Mouse (Mus musculus): ENCODE data around the gene Tmc8. TPM values are rescaled to one million over a fixed set of nuclear protein-coding genes. Genes with fewer than 3 reads are reported as not detected.
"Not testable (repeated sequence)": the region's sequence is repeated elsewhere in the genome, so short reads cannot be mapped to it uniquely, and the experiment has no call there.

Tmc8 gene
- polyA plus RNA-seq, 1 experiment: 12.0 TPM

- WGBS: 45% methylated on average over 8 of the region's 8 CpGs
- DNase-seq: no peak
- TF ChIP-seq POLR2A (IDR thresholded peaks at IDR 0.05; ENCODE audit: borderline replicate concordance, extremely low read depth, low read depth, low read length): no peak
- TF ChIP-seq CTCF (IDR thresholded peaks at IDR 0.05; ENCODE audit: insufficient read depth, low read length): no peak
- H3K4me3 ChIP-seq (replicated peaks; ENCODE audit: extremely low read depth, low read depth, low read length): no peak overlapping the region
- H3K4me1 ChIP-seq (ENCODE audit: control insufficient read depth, insufficient read depth, low read length): peaks cover 33% of the 10 kb centered on the region
Measured at GRCm38 (mm10) chr11:117826916-117827315, 45.0 kb downstream of the Tmc8 start.

- no peak for DNase-seq
- WGBS: 31% methylated on average over 3 of the region's 3 CpGs
- TF ChIP-seq POLR2A (IDR thresholded peaks at IDR 0.05; ENCODE audit: borderline replicate concordance, extremely low read depth, low read depth, low read length) (no peak), CTCF (IDR thresholded peaks at IDR 0.05; ENCODE audit: insufficient read depth, low read length) (no peak)
- no peak overlapping the region for H3K4me3 ChIP-seq (replicated peaks; ENCODE audit: extremely low read depth, low read depth, low read length)
- peaks cover 33% of the 10 kb centered on the region for H3K4me1 ChIP-seq (ENCODE audit: control insufficient read depth, insufficient read depth, low read length)
Measured at GRCm38 (mm10) chr11:117827386-117827785, 45.5 kb downstream of the Tmc8 start.

GRCm38 (mm10) chr11:117828149-117828887 lies 46.4 kb downstream of the Tmc8 start:
- DNase-seq: no peak
- 34% methylated on average over 18 of the region's 18 CpGs for WGBS
- Histone ChIP-seq H3K4me3 (replicated peaks; ENCODE audit: extremely low read depth, low read depth, low read length) (no peak overlapping the region), H3K4me1 (ENCODE audit: control insufficient read depth, insufficient read depth, low read length) (peaks cover 24% of the 10 kb centered on the region)
- TF ChIP-seq POLR2A (IDR thresholded peaks at IDR 0.05; ENCODE audit: borderline replicate concordance, extremely low read depth, low read depth, low read length) (no peak), CTCF (IDR thresholded peaks at IDR 0.05; ENCODE audit: insufficient read depth, low read length) (no peak)

GRCm38 (mm10) chr11:117828888-117829604 lies 47.2 kb downstream of the Tmc8 start:
- 32% methylated on average over 9 of the region's 9 CpGs for WGBS
- DNase-seq: no peak

GRCm38 (mm10) chr11:117829671-117830215 lies 47.9 kb downstream of the Tmc8 start:
- no peak for DNase-seq
- WGBS: 29% methylated on average over 2 of the region's 2 CpGs
- TF ChIP-seq CTCF (IDR thresholded peaks at IDR 0.05; ENCODE audit: insufficient read depth, low read length) (no peak), POLR2A (IDR thresholded peaks at IDR 0.05; ENCODE audit: borderline replicate concordance, extremely low read depth, low read depth, low read length) (no peak)
- H3K4me1 ChIP-seq (ENCODE audit: control insufficient read depth, insufficient read depth, low read length): peaks cover 15% of the 10 kb centered on the region
- no peak overlapping the region for H3K4me3 ChIP-seq (replicated peaks; ENCODE audit: extremely low read depth, low read depth, low read length)

More at GRCm38 (mm10) chr11:117828888-117829604, 47.2 kb downstream of the Tmc8 start:
- no peak overlapping the region for H3K4me3 ChIP-seq (replicated peaks; ENCODE audit: extremely low read depth, low read depth, low read length)
- peaks cover 21% of the 10 kb centered on the region for H3K4me1 ChIP-seq (ENCODE audit: control insufficient read depth, insufficient read depth, low read length)
- TF ChIP-seq POLR2A (IDR thresholded peaks at IDR 0.05; ENCODE audit: borderline replicate concordance, extremely low read depth, low read depth, low read length) (no peak), CTCF (IDR thresholded peaks at IDR 0.05; ENCODE audit: insufficient read depth, low read length) (no peak)

- Histone ChIP-seq H3K4me1 (ENCODE audit: control insufficient read depth, insufficient read depth, low read length) (peaks cover 15% of the 10 kb centered on the region), H3K4me3 (replicated peaks; ENCODE audit: extremely low read depth, low read depth, low read length) (no peak overlapping the region)
- no peak for DNase-seq
- 42% methylated on average over 9 of the region's 9 CpGs for WGBS
- TF ChIP-seq POLR2A (IDR thresholded peaks at IDR 0.05; ENCODE audit: borderline replicate concordance, extremely low read depth, low read depth, low read length): no peak
- no peak for TF ChIP-seq CTCF (IDR thresholded peaks at IDR 0.05; ENCODE audit: insufficient read depth, low read length)
Measured at GRCm38 (mm10) chr11:117830401-117830800, 48.5 kb downstream of the Tmc8 start.

GRCm38 (mm10) chr11:117832086-117832969 lies 50.5 kb downstream of the Tmc8 start:
- peak; percentile 81 for DNase-seq
- Histone ChIP-seq H3K4me1 (ENCODE audit: control insufficient read depth, insufficient read depth, low read length) (peaks cover 13% of the 10 kb centered on the region), H3K4me3 (replicated peaks; ENCODE audit: extremely low read depth, low read depth, low read length) (peak overlapping the region; percentile 56)
- WGBS: 16% methylated on average over 28 of the region's 28 CpGs
- no peak for TF ChIP-seq POLR2A (IDR thresholded peaks at IDR 0.05; ENCODE audit: borderline replicate concordance, extremely low read depth, low read depth, low read length)
- peak; percentile 72 for TF ChIP-seq CTCF (IDR thresholded peaks at IDR 0.05; ENCODE audit: insufficient read depth, low read length)

- not testable (repeated sequence) for DNase-seq; H3K4me3 ChIP-seq (replicated peaks; ENCODE audit: extremely low read depth, low read depth, low read length)
- peaks cover 10% of the 10 kb centered on the region for H3K4me1 ChIP-seq (ENCODE audit: control insufficient read depth, insufficient read depth, low read length)
- 81% methylated on average over 6 of the region's 6 CpGs for WGBS
Measured at GRCm38 (mm10) chr11:117833509-117833908, 51.6 kb downstream of the Tmc8 start.

- WGBS: 90% methylated on average over 8 of the region's 8 CpGs
- H3K4me1 ChIP-seq (ENCODE audit: control insufficient read depth, insufficient read depth, low read length): peaks cover 5% of the 10 kb centered on the region; the same call in 1 of the 2 replicates
- DNase-seq: no peak
- TF ChIP-seq POLR2A (IDR thresholded peaks at IDR 0.05; ENCODE audit: borderline replicate concordance, extremely low read depth, low read depth, low read length): no peak
- no peak for TF ChIP-seq CTCF (IDR thresholded peaks at IDR 0.05; ENCODE audit: insufficient read depth, low read length)
- H3K4me3 ChIP-seq (replicated peaks; ENCODE audit: extremely low read depth, low read depth, low read length): no peak overlapping the region
Measured at GRCm38 (mm10) chr11:117834086-117834485, 52.2 kb downstream of the Tmc8 start.

Data from lung, adult 2 months (tissue).